Mouse (Mus musculus): ENCODE measurements around the gene Tbk1.

Gene Tbk1

DNA sequence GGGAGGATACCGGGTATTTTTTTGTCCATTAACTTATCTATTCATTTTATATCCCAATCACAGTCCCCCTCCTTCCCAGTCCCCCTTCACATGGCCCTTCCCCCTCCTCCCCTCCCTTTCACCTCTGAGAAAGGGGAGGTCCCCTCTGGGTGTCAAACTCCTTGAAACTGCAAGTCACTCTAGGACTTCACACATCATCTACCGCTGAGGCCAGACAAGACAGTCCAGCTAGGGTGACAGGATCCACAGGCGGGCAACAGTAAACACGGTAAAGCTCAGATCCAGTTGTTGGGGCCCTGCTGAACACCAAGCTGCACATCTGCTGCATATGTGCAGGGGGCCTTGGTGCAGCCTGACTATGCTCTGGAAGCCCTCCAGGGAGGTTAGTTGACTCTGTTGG is 51.6 kb downstream of the Tbk1 start:
- DNase-seq (ENCODE audit: low read depth): no peak

DNA sequence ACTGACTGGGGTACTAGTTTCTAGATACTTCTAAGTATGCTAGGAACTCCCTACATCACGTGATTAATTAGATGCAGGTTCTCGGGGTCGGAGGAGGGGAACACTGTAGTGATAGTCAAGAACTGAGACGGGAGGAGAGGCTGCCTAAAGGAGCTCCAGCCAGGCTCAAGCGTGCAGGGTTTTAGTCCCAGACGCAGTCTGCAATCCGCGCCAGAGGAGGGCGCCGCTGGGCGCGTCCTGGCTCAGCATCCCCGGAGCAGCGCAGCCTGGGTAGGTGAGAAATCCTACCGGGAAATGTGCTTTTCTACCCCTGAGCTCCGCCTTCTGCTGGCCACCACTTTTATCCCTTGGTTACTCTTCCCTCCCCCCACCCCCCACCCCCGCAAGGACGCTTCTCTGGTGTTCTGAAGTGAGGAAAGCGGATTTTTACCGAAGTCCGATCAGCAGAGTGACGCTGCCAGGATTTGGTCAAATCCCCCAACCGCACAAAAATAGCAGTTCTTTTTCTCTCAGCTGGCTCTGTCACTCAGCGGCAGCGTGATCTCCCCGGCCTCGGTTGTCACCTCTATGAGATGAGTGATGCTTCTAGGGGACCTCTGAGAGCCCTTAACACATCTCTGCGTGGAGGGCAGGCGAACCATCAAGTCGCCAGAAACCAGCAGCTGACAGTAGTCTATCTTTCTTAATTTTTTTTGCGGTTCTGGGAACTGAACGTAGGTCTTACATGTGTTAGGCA is 53.3 kb downstream of the Tbk1 start:
- no peak for DNase-seq (ENCODE audit: low read depth)

DNA sequence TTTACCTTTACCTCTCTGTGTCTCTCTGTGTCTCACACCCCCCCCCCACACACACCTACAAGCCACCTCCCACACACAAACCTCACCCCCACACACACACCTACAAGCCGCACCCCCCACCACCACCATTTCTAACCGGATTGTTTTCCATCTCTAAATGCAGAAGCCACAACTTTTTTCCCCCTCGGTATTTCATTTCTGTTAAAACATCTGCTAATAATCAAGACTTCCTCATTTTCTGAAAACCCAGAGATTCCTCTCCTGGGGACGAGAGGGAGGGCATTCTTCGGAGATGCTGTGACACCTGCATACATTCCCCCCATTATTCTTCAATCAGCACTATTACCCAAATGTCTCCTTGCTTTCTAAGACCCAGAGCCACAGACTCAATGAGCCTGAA is 55.0 kb downstream of the Tbk1 start:
- no peak for DNase-seq (ENCODE audit: low read depth)

DNA sequence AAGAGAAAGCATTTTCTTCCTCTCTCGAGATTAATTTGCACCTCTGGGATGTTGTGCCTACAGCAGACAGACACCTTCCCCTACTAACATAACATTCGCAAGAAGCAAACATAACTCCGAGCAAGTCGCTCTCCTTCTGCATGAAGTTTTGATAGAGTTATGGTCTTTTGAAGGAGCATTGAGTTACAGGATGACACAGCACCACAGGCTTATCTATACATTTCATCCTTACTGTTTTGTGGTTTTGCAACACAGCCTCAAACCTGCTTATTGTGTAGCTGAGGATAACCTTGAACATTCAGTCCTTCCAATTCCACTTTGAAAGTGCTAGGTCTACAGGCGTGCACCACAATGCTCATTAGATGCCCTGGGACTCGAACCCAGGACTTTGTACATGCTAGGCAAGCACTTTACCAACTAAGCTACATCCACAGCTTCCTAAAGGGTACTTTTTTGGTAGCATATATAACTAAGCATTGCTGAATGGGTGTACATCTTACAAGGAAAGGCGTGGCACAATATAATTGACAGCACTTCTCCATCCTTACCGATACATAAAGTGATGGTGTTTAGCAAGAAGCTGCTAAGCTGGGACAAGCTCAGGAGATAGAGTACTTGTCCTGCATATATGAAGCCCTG is 56.1 kb downstream of the Tbk1 start:
- DNase-seq (ENCODE audit: low read depth): no peak

DNA sequence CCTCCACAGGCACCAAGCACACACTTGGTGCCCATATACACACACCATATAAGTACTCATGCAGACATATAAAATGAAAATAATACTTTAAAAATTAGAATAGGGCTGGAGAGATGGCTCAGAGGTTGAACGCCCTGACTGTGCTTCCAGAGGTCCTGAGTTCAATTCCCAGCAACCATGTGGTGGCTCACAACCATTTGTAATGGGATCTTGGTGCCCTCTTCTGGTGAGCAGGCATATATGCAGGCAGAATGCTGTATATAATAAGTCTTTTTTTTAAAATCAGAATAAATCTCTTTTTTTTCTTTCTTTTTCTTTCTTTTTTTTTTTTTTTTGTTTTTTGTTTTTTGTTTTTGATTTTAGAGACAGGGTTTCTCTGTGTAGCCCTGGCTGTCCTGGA is 57.3 kb downstream of the Tbk1 start:
- no peak for DNase-seq (ENCODE audit: low read depth)

DNA sequence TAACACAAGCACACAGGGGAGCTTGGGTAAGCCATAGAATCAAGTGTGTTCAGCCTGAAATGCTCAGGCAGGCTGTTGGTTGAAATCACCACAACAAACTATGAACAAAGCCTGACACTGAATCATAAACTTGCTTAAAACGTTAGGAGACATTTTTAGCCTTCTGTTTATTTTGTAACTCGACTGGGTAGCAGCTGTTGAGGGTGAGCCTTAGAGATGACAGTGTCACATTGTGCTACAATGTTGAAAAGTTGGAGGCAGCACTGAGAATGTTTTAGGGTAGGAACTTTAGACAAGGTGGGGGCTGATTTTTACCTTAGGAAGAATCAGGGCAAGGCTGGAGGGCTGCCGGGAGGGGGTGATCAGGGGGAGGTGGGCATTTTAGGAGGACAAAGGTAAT is 58.1 kb downstream of the Tbk1 start:
- DNase-seq (ENCODE audit: low read depth): no peak

DNA sequence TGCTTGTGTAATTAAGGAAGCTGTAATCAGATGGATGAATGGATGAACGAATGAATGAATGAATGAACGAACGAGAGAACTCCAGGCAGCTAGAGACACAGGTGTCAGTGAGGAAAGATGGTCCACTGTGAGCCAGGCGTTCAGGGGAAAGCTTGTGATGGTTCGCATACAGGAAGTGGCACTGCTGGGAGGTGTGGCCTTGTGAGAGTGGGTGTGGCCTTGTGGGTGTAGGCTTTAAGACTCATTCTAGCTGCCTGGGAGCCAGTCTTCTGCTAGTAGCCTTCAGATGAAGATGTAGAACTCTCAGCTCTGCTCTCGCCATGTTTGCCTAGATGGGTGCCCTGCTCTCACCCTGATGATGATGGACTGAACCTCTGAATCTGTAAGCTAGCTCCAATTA is 59.5 kb downstream of the Tbk1 start:
- DNase-seq (ENCODE audit: low read depth): peak; percentile 27

DNA sequence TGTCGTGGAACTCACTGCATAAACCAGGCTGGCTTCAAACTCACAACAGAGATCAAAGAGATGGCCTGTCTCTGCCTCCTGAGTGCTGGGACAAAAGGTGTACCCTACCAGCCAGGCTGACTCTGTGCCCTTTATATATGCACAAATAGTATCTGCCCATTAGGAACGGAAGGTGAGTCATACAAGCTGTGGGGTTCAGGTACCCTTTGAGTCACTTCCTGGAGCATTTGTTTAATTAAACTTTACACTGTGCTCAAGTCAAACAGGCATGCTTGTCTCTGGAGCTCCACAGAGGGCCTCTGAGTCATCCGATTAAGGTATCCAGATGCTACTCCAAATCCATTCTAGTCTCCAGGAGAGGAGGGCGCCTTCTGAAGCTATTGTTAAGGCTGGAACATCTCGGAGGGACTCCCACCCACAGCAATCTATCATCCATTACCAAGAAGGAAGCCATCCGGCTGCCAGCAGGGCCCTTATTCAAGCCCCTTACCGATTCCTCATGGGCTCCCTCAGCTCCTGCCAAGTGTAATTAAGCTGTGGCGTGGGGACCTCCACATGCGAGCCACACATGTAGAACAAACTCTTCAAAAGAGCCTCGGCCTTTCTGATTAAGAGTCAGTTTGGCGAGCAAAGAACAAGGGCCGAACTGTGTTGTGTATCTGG is 65.5 kb downstream of the Tbk1 start:
- DNase-seq (ENCODE audit: low read depth): no peak

DNA sequence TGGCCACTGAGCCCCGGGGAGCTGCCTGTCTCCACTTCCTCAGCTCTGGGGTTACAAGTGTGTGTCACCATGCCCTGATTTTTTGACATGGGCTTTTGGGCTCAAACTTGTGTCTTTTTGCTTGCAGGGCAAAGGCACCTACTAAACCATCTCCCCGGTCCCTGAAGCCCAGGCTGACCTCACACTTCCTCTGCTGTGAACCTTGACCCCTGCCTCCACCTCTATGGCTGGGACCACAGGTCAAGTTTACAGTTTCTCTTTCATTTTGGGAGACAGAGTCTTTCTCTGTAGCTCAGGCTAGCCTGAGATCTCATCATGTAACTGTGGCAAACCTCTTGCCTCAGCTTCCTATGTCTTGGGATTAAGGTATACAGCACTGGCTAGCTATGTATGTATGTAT is 66.9 kb downstream of the Tbk1 start:
- no peak for DNase-seq (ENCODE audit: low read depth)

DNA sequence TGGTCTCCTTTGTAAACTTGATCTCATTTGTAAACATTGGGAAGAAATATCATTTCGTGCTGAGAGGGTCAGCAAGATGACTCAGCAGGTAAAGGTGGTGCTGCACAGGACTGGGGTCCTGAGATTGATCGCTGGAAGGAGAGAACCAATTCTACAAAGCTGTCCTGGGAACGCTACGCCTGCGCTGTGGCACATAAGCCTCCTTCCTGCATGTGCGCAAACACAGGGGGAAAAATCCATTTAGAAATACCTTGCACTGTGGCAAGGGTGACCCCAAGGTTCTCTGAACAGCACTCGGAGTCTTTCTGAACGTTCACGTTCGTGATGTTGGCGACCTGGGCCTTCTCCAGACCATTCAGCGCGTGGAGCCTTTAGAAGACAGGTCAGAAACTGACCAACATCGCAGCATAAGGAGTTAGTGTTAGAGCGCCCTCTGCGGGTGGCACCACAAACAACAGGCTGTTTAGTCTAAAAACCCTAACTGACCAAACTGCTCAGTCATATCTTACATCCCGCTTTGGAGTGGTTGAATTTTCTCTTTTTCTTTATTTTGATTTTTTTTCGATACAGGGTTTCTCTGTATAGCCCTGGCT is 70.5 kb downstream of the Tbk1 start:
- peak; percentile 82 for DNase-seq (ENCODE audit: low read depth)

DNA sequence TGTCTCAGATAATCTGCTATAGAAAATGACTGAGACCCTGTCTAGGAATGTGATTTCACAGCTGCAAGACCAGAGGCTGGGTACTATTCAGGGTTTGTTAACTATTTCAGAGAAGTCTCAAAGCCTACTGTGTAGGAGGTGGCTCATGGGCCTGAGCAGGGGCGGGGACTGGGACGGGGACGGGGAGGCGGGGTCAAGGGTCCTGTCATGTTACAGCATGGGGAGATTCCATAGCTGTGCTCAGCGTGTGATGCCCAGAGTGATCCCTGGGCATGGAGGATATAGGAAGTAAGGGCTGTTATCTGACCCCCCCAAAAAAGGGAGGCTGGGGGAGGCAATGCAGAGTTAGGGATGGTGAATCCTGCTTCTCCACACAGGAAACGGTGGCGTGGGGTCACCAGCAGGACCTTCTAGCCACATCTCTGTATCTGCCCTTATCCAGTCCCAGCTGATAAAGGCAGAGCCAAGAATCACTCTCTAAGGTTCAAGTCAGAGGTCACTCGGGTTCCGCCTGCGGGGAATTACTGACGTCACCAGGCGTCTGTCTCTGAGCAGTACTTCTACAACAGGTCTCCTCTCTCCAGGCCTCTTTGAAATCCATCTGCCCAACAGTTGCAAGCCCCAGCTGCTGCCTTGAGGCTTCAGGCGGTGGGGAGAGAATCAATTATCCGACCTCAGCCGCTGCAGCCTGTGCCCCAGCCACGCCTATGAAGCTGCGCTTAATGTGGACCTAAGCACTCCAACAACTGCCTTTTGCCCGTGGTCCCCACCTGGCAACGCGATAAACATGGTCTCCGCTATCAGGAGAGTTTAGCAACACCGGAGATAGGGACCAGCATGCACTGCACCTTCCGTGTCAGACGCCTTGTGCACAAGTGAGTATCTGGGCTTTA is 76.6 kb downstream of the Tbk1 start:
- no peak for DNase-seq (ENCODE audit: low read depth)

DNA sequence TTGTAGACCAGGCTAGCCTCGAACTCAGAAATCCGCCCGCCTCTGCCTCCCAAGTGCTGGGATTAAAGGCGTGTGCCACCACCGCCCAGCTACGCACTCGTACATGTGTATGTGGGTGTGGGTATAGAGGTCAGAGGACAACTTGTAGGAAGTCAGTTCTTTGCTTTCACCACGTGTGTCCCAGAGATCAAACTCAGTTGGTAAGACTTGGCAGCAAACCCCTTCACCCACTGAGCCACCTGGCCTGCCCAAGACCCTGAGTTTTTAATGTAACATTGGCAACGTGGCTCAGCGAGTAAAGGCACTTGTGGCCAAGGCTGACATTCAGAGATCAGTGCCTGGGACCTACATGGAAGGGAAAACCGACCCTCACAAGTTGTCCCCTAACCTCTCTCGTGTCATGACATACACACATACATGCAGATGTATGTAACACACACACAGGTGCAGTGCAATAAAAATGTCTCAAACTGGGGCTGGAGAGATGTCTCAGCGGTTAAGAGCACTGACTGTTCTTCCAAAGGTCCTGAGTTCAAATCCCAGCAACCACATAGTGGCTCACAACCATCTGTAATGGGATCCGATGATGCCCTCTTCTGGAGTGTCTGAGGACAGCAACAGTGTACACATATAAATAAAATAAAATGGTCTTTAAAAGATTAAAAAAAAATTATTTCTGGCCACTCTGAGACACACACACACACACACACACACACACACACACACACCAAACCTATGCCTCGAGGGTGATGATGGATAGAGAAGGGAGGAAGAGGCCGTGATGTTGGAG is 78.6 kb downstream of the Tbk1 start:
- peak; percentile 54 for DNase-seq (ENCODE audit: low read depth)

DNA sequence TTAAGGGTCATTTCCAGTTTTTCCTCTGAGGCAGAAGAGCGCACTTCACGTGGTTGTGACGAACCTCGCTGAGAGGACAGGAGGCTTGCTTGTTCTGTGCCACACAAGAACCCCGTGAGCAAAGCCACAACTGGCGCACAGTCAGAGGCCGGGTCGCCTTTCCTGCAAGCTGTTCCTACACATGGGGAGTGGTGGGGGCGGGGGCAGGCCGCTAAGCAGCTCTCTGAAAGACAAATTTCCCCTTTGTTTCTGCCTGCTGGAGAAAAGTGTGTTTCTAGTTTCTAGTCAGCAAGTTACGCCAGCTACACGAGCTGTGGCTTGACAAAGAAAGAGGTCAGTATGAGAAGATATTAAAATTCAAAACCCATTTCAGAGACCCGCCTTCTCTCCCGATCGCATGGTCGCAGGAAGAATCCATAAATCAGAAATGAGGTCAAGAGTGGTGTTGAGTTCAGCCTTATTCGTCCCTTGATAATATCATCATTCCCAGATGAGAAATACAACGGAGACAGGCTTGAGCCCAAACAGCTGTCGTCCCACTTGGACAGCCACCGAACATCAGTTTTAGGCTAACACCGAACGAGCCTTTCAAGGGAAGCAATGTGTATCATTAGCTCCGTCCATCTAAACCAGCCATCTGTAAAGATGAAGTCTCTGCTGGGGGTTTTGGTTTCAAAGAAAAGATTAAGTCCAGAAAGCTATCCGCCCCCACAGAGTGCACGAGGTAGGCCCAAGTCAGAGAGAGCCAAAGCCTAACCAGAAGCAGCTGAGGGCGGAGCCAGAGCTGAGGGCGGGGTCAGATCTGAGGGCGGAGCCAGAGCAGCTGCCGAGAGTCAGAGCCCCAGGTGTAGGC is 79.6 kb downstream of the Tbk1 start:
- peak; percentile 94 for DNase-seq (ENCODE audit: low read depth)

DNA sequence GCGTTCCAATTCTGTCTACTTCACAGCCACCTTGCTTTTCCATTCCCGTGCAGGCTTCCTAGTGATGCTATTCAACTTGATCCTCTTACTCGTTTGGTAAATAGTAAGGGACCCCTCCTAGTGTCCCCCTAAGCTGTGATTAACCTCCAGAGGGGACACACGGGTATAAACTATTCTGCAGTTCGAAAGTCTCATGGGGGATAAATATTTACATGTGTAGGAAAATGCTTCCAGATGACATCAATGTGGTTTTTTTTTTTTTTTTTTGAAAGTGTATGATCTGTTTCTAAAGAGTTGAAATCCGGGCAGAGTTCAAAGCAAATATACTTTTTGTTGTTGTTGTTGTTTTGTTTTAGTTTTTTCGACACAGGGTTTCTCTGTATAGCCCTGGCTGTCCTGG is 80.7 kb downstream of the Tbk1 start:
- peak; percentile 43 for DNase-seq (ENCODE audit: low read depth)

DNA sequence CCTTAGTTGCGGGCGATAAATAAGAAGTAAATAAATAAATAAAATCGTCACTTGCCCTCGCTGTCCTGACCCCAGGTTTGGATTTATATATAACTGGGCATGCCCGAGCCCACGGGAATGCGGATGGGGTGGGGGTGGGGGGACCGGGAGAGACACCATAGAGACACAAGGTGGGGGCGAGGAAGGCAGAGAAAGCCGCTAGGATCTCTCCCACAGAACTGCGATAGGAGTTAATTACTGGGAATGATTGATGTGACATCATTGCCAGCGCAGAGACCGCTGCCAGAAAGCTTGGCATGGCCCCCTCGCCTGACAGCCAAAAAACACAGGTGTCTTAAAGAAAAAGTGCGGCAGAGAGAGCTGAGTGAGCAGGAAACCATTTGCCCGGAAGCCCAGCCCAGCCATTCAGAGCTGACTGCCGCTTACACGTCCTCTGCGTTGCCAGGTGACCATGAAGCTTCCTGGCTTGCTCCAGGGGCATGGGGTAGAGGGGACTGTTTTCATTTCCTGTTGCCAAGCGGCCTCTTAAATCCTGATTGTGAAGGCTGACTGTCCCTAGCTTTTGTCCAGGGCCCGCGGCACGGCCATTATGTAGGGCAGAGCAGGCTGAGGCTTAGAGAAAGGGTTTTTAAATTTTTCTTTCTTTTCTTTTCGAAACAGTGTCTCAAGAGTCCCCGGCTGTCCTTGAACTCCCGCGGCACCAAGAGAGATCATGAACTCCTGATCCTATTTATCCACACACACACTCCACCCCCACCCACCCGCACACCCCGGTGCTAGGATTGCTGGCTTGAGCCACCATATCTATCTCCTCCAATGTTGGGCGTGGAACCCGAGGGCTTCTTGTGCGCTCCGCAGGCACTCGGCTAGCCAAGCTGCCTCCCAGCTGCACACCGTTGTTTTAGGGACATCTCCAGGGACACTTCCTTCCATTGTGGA is 81.3 kb downstream of the Tbk1 start:
- peak; percentile 84 for DNase-seq (ENCODE audit: low read depth)

DNA sequence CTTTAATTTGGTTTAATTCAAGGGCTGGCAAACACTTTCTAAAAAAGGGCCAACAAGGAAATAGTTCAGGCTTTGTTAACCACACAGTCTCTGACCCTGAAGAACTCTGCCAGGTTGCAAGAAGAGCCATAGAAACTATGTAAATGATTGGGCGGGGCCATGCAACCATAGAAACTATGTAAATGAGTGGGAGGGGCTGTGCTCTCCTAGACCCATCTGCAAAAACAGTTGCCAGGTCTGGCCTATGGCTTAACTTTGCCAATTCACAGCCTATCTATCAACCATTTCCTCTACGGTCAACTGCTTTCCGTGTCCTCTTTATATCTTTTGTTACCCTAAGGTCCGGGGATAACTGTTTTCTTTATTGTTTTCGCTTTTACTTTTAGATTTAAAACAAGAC is 85.4 kb downstream of the Tbk1 start:
- peak; percentile 55 for DNase-seq (ENCODE audit: low read depth)

DNA sequence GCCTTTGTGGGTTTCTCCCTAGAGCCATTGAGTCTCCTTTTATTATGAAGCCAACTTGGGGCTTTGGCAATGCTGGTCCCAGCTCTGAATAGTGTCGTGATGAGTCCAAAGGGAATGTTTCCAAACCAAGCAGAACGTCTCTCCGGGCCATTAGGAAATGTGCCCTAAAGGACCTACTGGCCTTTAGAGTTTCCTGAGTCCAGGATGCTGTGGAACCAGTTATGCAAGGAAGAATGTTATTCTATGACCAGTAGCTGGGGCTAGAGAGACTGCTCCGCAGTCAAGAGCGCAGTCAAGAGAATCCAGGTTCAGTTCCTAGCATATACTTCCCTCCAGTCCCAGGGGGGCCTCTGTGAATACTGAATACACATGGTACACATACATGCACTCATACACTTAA is 86.6 kb downstream of the Tbk1 start:
- no peak for DNase-seq (ENCODE audit: low read depth)

DNA sequence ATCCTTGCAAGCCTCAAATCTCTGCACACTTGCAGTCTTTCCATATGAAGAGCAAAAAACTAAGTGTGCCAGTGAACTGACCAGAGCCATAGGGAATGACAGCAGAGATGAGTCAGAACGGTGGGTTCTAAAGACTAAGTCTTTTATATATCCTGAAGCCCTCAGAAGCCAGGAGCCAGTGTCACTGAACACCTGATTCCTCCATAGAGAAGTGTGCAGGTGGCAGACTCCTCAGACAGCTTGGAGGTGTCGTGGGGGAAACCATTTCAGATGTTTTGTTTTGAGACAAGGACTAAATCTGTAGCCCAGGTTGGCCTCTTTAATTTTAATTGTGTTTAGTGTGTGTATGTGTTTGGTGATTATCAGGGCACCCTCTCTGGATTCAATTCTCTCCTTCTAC is 87.5 kb downstream of the Tbk1 start:
- DNase-seq (ENCODE audit: low read depth): no peak

DNA sequence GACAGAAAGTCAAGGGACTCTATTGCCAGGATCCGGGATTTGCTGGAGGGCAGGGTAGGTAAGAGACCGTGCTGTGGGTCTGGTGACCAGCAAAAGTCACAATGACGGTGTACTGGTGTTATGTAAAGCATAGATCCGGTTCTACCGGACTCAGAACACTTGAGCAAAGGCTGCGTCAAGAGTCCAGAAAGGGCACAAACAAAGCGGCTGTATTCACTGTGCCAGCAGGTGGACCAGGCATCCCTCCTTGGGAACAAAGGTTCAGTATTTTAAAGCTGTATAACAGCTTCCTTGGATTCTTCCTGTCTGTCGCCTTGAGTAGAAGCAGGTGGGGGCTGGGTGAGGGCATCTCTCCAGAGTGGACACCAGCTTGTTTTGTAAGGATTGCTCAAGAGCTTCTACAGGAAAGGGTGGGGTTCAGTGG is 88.1 kb downstream of the Tbk1 start:
- DNase-seq (ENCODE audit: low read depth): no peak

All from naive thymus-derived CD4-positive, alpha-beta T cell, adult 2 months (primary cell).